Mouse (Mus musculus): ENCODE results near the gene Wdr46. TPM values are rescaled to one million over a fixed set of nuclear protein-coding genes. Genes with fewer than 3 reads are reported as not detected.

The Wdr46 gene
- polyA plus RNA-seq, 1 experiment from 2014 or later = 17.1 TPM

GRCm38 (mm10) chr17:33931947-33932346 lies 8.5 kb upstream of the Wdr46 start:
- Histone ChIP-seq H3K4me3 (ENCODE audit: low read depth, low read length) (no peak overlapping the region), H3K9me3 (ENCODE audit: control insufficient read depth, low read length) (no peaks in the 10 kb centered on the region), H3K4me1 (replicated peaks; ENCODE audit: control insufficient read depth, insufficient read depth) (0 out of 2 replicates have a peak, but pooled peaks cover 3% of the 10 kb centered on the region), H3K36me3 (ENCODE audit: control insufficient read depth, insufficient read depth, low read length) (peaks cover 5% of the 10 kb centered on the region; the same call in 1 of the 2 replicates), H3K4me2 (replicated peaks; ENCODE audit: low read depth) (no peak overlapping the region), H3K9ac (ENCODE audit: low read length) (no peak overlapping the region), H3K27me3 (ENCODE audit: control insufficient read depth, insufficient read depth, low read length) (no peaks in the 10 kb centered on the region), H3K27ac (replicated peaks) (no peak overlapping the region)
- TF ChIP-seq EP300 (optimal IDR thresholded peaks at IDR 0.05) (no peak), CTCF (IDR thresholded peaks at IDR 0.05; ENCODE audit: low read depth) (no peak)
- DNase-seq (ENCODE audit: low spot score) = no peak
- no peak for ATAC-seq (ENCODE audit: low FRiP score, low TSS enrichment)
- 92% methylated on average over 11 of the region's 11 CpGs for WGBS

GRCm38 (mm10) chr17:33932448-33932847 lies 8.0 kb upstream of the Wdr46 start:
- Histone ChIP-seq H3K9me3 (ENCODE audit: control insufficient read depth, low read length) (no peaks in the 10 kb centered on the region), H3K27ac (replicated peaks) (no peak overlapping the region), H3K27me3 (ENCODE audit: control insufficient read depth, insufficient read depth, low read length) (no peaks in the 10 kb centered on the region), H3K36me3 (ENCODE audit: control insufficient read depth, insufficient read depth, low read length) (peaks cover 5% of the 10 kb centered on the region; the same call in 1 of the 2 replicates), H3K4me3 (ENCODE audit: low read depth, low read length) (no peak overlapping the region), H3K9ac (ENCODE audit: low read length) (no peak overlapping the region), H3K4me1 (replicated peaks; ENCODE audit: control insufficient read depth, insufficient read depth) (0 out of 2 replicates have a peak, but pooled peaks cover 3% of the 10 kb centered on the region), H3K4me2 (replicated peaks; ENCODE audit: low read depth) (no peak overlapping the region)
- ATAC-seq (ENCODE audit: low FRiP score, low TSS enrichment) (no peak), DNase-seq (ENCODE audit: low spot score) (no peak)
- 92% methylated on average over 14 of the region's 14 CpGs for WGBS
- TF ChIP-seq EP300 (optimal IDR thresholded peaks at IDR 0.05) (no peak), CTCF (IDR thresholded peaks at IDR 0.05; ENCODE audit: low read depth) (no peak)

DNA sequence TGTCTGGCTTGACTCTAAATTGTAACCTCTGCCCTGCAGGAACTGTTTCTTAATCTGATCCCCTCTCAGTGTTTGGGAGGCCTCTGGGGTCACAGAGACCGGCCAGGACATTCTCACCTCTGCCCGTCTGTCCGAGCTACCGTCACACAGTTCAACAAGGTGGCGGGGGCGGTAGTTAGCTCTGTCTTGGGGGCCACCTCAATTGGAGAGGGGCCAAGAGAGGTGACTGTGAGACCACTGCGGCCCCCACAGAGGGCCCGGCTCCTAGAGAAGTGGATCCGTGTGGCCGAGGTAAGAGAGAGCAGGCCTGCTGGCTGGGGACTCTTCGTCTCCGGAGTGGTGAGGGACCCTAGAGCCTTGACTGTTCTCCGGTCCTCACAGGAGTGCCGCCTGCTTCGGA lies 7.5 kb upstream of the Wdr46 start:
- no peak overlapping the region for H3K4me2 ChIP-seq (replicated peaks; ENCODE audit: low read depth)
- WGBS = 94% methylated on average over 15 of the region's 15 CpGs
- H3K27ac ChIP-seq (replicated peaks) = no peak overlapping the region
- H3K36me3 ChIP-seq (ENCODE audit: control insufficient read depth, insufficient read depth, low read length) = peaks cover 3% of the 10 kb centered on the region; the same call in 1 of the 2 replicates
- ATAC-seq (ENCODE audit: low FRiP score, low TSS enrichment) (no peak), DNase-seq (ENCODE audit: low spot score) (no peak)
- H3K9me3 ChIP-seq (ENCODE audit: control insufficient read depth, low read length) = no peaks in the 10 kb centered on the region
- H3K27me3 ChIP-seq (ENCODE audit: control insufficient read depth, insufficient read depth, low read length) = no peaks in the 10 kb centered on the region
- H3K4me1 ChIP-seq (replicated peaks; ENCODE audit: control insufficient read depth, insufficient read depth) = 0 out of 2 replicates have a peak, but pooled peaks cover 3% of the 10 kb centered on the region
- TF ChIP-seq CTCF (IDR thresholded peaks at IDR 0.05; ENCODE audit: low read depth) (no peak), EP300 (optimal IDR thresholded peaks at IDR 0.05) (no peak)
- no peak overlapping the region for H3K4me3 ChIP-seq (ENCODE audit: low read depth, low read length)
- no peak overlapping the region for H3K9ac ChIP-seq (ENCODE audit: low read length)

DNA sequence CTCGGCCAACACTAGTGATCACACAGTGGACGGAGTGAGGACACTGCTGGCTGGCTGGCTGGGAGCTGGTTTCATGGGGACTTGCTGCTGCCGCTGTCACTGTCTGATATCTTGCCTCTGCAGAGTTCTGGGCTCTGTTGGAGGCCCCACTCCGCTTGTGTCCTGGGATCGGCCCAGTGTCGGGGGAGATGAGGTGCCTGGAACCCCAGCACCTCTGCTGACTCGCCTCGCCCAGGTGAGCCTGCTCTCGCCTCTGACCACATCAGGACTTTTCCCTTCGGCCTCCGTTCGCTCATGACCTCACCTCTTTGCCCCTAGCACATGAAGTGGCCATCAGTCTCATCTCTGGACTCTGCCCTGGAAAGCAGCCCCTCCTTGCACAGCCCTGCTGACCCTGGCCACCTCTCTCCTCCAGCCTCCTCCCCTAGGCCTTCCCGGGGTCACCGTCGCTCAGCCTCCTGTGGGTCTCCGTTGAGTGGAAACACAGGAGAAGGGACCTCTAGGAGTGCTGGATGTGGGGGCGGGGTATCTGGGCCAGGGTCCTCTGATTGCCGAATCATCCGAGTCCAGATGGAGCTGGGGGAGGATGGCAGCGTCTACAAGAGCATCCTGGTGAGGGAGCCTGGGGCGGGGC lies 4.9 kb upstream of the Wdr46 start:
- 85% methylated on average over 21 of the region's 21 CpGs for WGBS
- Histone ChIP-seq H3K4me3 (ENCODE audit: low read depth, low read length) (no peak overlapping the region), H3K4me1 (replicated peaks; ENCODE audit: control insufficient read depth, insufficient read depth) (no peaks in the 10 kb centered on the region), H3K36me3 (ENCODE audit: control insufficient read depth, insufficient read depth, low read length) (peaks cover 3% of the 10 kb centered on the region; the same call in 1 of the 2 replicates), H3K27ac (replicated peaks) (no peak overlapping the region), H3K4me2 (replicated peaks; ENCODE audit: low read depth) (no peak overlapping the region), H3K9me3 (ENCODE audit: control insufficient read depth, low read length) (no peaks in the 10 kb centered on the region), H3K27me3 (ENCODE audit: control insufficient read depth, insufficient read depth, low read length) (no peaks in the 10 kb centered on the region), H3K9ac (ENCODE audit: low read length) (no peak overlapping the region)
- DNase-seq (ENCODE audit: low spot score) = no peak
- no peak for TF ChIP-seq CTCF (IDR thresholded peaks at IDR 0.05; ENCODE audit: low read depth)
- TF ChIP-seq EP300 (optimal IDR thresholded peaks at IDR 0.05) = no peak
- ATAC-seq (ENCODE audit: low FRiP score, low TSS enrichment) = no peak

- Histone ChIP-seq H3K4me1 (replicated peaks; ENCODE audit: control insufficient read depth, insufficient read depth) (peaks cover 6% of the 10 kb centered on the region; the same call in 1 of the 2 replicates), H3K9me3 (ENCODE audit: control insufficient read depth, low read length) (no peaks in the 10 kb centered on the region)
- TF ChIP-seq CTCF (IDR thresholded peaks at IDR 0.05; ENCODE audit: low read depth) = no peak
- no peak for TF ChIP-seq EP300 (optimal IDR thresholded peaks at IDR 0.05)
These were observed 3.5 kb upstream of the Wdr46 start for GRCm38 (mm10) chr17:33936993-33937392.

DNA sequence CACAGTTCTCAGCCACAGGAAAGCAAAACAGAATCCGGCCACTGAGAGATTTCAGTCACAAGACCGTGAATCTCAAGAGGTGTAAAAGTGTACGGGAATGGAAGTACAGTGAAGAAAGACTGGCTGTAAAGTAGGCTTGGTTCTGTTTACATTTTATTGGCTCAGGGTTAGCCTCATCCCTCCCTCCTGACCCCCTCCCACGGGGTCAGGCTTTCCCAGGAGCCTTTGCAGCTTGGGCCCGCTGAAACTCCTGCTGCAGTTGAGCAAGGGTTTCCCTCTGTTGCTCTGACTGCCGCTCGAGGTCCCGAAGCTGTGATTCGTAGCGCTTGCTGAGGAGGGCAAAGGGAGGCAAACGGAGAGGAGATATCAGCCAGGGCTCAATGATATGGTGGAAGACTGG lies 1.7 kb upstream of the Wdr46 start:
- H3K9me3 ChIP-seq (ENCODE audit: control insufficient read depth, low read length) = no peaks in the 10 kb centered on the region
- TF ChIP-seq EP300 (optimal IDR thresholded peaks at IDR 0.05) (no peak), CTCF (IDR thresholded peaks at IDR 0.05; ENCODE audit: low read depth) (no peak)
- no peaks in the 10 kb centered on the region for H3K27me3 ChIP-seq (ENCODE audit: control insufficient read depth, insufficient read depth, low read length)
- H3K4me1 ChIP-seq (replicated peaks; ENCODE audit: control insufficient read depth, insufficient read depth) = peaks cover 6% of the 10 kb centered on the region; the same call in 1 of the 2 replicates
- H3K27ac ChIP-seq (replicated peaks) = no peak overlapping the region
- peak overlapping the region; percentile 85; the same call in 1 of the 2 replicates for H3K9ac ChIP-seq (ENCODE audit: low read length)
- H3K4me3 ChIP-seq (ENCODE audit: low read depth, low read length) = no peak overlapping the region
- no peak for ATAC-seq (ENCODE audit: low FRiP score, low TSS enrichment)
- H3K36me3 ChIP-seq (ENCODE audit: control insufficient read depth, insufficient read depth, low read length) = no peaks in the 10 kb centered on the region
- no peak overlapping the region for H3K4me2 ChIP-seq (replicated peaks; ENCODE audit: low read depth)
- WGBS = 73% methylated on average over 11 of the region's 11 CpGs
- no peak for DNase-seq (ENCODE audit: low spot score)

More at GRCm38 (mm10) chr17:33936993-33937392, 3.5 kb upstream of the Wdr46 start:
- ATAC-seq (ENCODE audit: low FRiP score, low TSS enrichment) (no peak), DNase-seq (ENCODE audit: low spot score) (no peak)
- 86% methylated on average over 15 of the region's 15 CpGs for WGBS
- Histone ChIP-seq H3K4me2 (replicated peaks; ENCODE audit: low read depth) (no peak overlapping the region), H3K27me3 (ENCODE audit: control insufficient read depth, insufficient read depth, low read length) (no peaks in the 10 kb centered on the region), H3K9ac (ENCODE audit: low read length) (no peak overlapping the region), H3K36me3 (ENCODE audit: control insufficient read depth, insufficient read depth, low read length) (peaks cover 3% of the 10 kb centered on the region; the same call in 1 of the 2 replicates), H3K4me3 (ENCODE audit: low read depth, low read length) (no peak overlapping the region), H3K27ac (replicated peaks) (no peak overlapping the region)

Data from stomach, postnatal 0 days (tissue).